Mouse (Mus musculus): ENCODE data around the gene Chrna9.

GRCm38 (mm10) chr5:65895121-65895692, 39.5 kb upstream of the Chrna9 start:
- TF ChIP-seq POLR2A (IDR thresholded peaks at IDR 0.05; ENCODE audit: control insufficient read depth, low read depth, low read length) (no peak), CTCF (IDR thresholded peaks at IDR 0.05; ENCODE audit: control insufficient read depth, insufficient read depth, insufficient replicate concordance, low read depth, low read length) (no peak)
